Mouse (Mus musculus): ENCODE results near the gene Txnrd1.

Gene Txnrd1

GRCm38 (mm10) chr10:82817936-82818335 is 15.8 kb upstream of the Txnrd1 start:
- DNase-seq (ENCODE audit: extremely low spot score): no peak

GRCm38 (mm10) chr10:82818661-82819060 is 15.1 kb upstream of the Txnrd1 start:
- no peak for DNase-seq (ENCODE audit: extremely low spot score)

GRCm38 (mm10) chr10:82823108-82823778 is 10.5 kb upstream of the Txnrd1 start:
- no peak for DNase-seq (ENCODE audit: extremely low spot score)

- DNase-seq (ENCODE audit: extremely low spot score): no peak
These were observed 10.0 kb upstream of the Txnrd1 start for GRCm38 (mm10) chr10:82823779-82824177.

GRCm38 (mm10) chr10:82824541-82824940 is 9.2 kb upstream of the Txnrd1 start:
- DNase-seq (ENCODE audit: extremely low spot score): no peak

- DNase-seq (ENCODE audit: extremely low spot score): no peak
These were observed 7.2 kb upstream of the Txnrd1 start for GRCm38 (mm10) chr10:82826516-82826915.

- no peak for DNase-seq (ENCODE audit: extremely low spot score)
These were observed 2.1 kb downstream of the Txnrd1 start for GRCm38 (mm10) chr10:82835898-82836297.

- DNase-seq (ENCODE audit: extremely low spot score): no peak
These were observed 4.6 kb downstream of the Txnrd1 start for GRCm38 (mm10) chr10:82838390-82838789.

- no peak for DNase-seq (ENCODE audit: extremely low spot score)
These were observed 10.3 kb downstream of the Txnrd1 start for GRCm38 (mm10) chr10:82844090-82844489.

GRCm38 (mm10) chr10:82844731-82845130 is 11.0 kb downstream of the Txnrd1 start:
- no peak for DNase-seq (ENCODE audit: extremely low spot score)

GRCm38 (mm10) chr10:82847821-82848459 is 14.2 kb downstream of the Txnrd1 start:
- no peak for DNase-seq (ENCODE audit: extremely low spot score)

GRCm38 (mm10) chr10:82849686-82850353 is 16.1 kb downstream of the Txnrd1 start:
- no peak for DNase-seq (ENCODE audit: extremely low spot score)

- no peak for DNase-seq (ENCODE audit: extremely low spot score)
These were observed 16.6 kb downstream of the Txnrd1 start for GRCm38 (mm10) chr10:82850354-82850752.

GRCm38 (mm10) chr10:82851751-82852150 is 18.0 kb downstream of the Txnrd1 start:
- DNase-seq (ENCODE audit: extremely low spot score): no peak

GRCm38 (mm10) chr10:82858032-82858680 is 24.4 kb downstream of the Txnrd1 start:
- DNase-seq (ENCODE audit: extremely low spot score): no peak

GRCm38 (mm10) chr10:82858691-82859532 is 25.2 kb downstream of the Txnrd1 start:
- DNase-seq (ENCODE audit: extremely low spot score): peak; percentile 92

- peak; percentile 60 for DNase-seq (ENCODE audit: extremely low spot score)
These were observed 25.8 kb downstream of the Txnrd1 start for GRCm38 (mm10) chr10:82859533-82859915.

GRCm38 (mm10) chr10:82860181-82860928 is 26.6 kb downstream of the Txnrd1 start:
- DNase-seq (ENCODE audit: extremely low spot score): peak; percentile 87

- peak; percentile 44 for DNase-seq (ENCODE audit: extremely low spot score)
These were observed 27.2 kb downstream of the Txnrd1 start for GRCm38 (mm10) chr10:82860929-82861315.

GRCm38 (mm10) chr10:82863106-82863680 is 29.4 kb downstream of the Txnrd1 start:
- DNase-seq (ENCODE audit: extremely low spot score): no peak

Measured in embryo, embryonic 9.5 days (tissue).